Mouse (Mus musculus) kidney, adult 2 months (tissue): ENCODE measurements around the gene Pitx1. TPM values are rescaled to one million over a fixed set of nuclear protein-coding genes. Genes with fewer than 3 reads are reported as not detected.

Experiments
- DNase-seq: peaks from one replicate; pipeline ENCODE4 v3.0.0; 2021
- H3K27ac ChIP-seq: fragments of 200-500 bp; 2 replicates; pipeline ENCODE4 v1.5.1; 2012; ENCODE audit warnings: low read depth, low read length, control low read depth, inconsistent platforms; ENCODE audit not compliant: insufficient read depth
- H3K27me3 ChIP-seq: fragments of 200-500 bp; replicated peaks from 2 replicates; pipeline ENCODE4 v1.6.1; 2012; ENCODE audit warnings: mild to moderate bottlenecking, moderate library complexity, low read length, inconsistent platforms; ENCODE audit not compliant: control insufficient read depth, insufficient read depth
- H3K36me3 ChIP-seq: fragments of 200-500 bp; 2 replicates; pipeline ENCODE4 v1.6.1; 2012; ENCODE audit warnings: mild to moderate bottlenecking, moderate library complexity, low read length, inconsistent platforms; ENCODE audit not compliant: control insufficient read depth, insufficient read depth
- H3K4me1 ChIP-seq: fragments of 200-500 bp; 2 replicates; pipeline ENCODE4 v1.6.1; 2011; ENCODE audit warnings: low read length; ENCODE audit not compliant: control insufficient read depth, insufficient read depth
- H3K4me3 ChIP-seq: fragments of 200-500 bp; 2 replicates; pipeline ENCODE4 v1.5.1; 2011; ENCODE audit warnings: mild to moderate bottlenecking, low read depth, low read length, control low read depth; ENCODE audit not compliant: insufficient read depth
- CTCF ChIP-seq: fragments of 200-500 bp; conservative IDR thresholded peaks from 2 replicates; pipeline ENCODE4 v1.5.1; 2011; ENCODE audit warnings: low read depth, mild to moderate bottlenecking, control low read depth, low read length, moderate library complexity, mixed read lengths; ENCODE audit not compliant: insufficient read depth, insufficient read length
- POLR2A ChIP-seq: fragments of 200-500 bp; IDR thresholded peaks from one replicate; pipeline ENCODE4 v1.6.1; 2011; ENCODE audit warnings: low read depth, low read length, control low read depth
- WGBS: fragments of 180-500 bp; shearing (Covaris S2); methylation state at CpG from one replicate; pipeline ENCODE4 v1.1.7; 2018; 5-methylcytosine and 5-hydroxymethylcytosine counted together
- polyA plus RNA-seq: library from polyadenylated mRNA; depleted of rRNA; stranded (reverse); fragments of >200 nt; gene quantifications from 2 replicates; pipeline ENCODE4 v1.2.3, GENCODE M21; 2012; rRNA removed

Gene Pitx1
- polyA plus RNA-seq, 1 experiment = 0.03 TPM

DNA sequence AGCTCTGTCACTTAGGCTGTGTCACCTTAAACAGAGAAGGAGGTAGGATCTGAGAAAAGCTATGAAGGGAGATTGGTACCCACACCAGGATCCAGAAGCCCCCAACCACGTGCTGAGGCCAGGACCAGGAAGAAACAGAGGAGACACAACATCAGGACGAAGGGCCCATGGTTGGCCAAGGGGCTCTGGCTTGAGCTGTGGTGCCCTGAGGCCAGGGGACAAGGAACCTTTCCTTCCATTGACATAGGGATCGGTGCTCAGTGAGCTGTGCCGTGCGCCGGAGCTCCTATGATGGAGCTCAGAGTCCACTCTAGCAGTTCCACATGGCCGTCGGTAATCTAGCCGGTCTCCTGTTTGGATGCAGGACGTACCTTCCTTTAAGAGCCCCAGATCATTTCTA is 26.3 kb downstream of the Pitx1 start:
- TF ChIP-seq CTCF (no peak), POLR2A (no peak)
- Histone ChIP-seq H3K4me1 (no peaks in the 10 kb centered on the region), H3K4me3 (no peak overlapping the region), H3K36me3 (no peaks in the 10 kb centered on the region), H3K27me3 (no peaks in the 10 kb centered on the region), H3K27ac (no peak overlapping the region)
- WGBS = 85% methylated on average over 10 of the region's 10 CpGs
- DNase-seq = no peak

- no peak for DNase-seq
- H3K27ac ChIP-seq = no peak overlapping the region
- no peaks in the 10 kb centered on the region for H3K27me3 ChIP-seq
- TF ChIP-seq POLR2A = no peak
- 0 out of 2 replicates have a peak, but pooled peaks have one; percentile 0 for TF ChIP-seq CTCF
- WGBS = 72% methylated on average over 7 of the region's 7 CpGs
- H3K4me1 ChIP-seq = no peaks in the 10 kb centered on the region
- H3K4me3 ChIP-seq = no peak overlapping the region
- no peaks in the 10 kb centered on the region for H3K36me3 ChIP-seq
Measured at GRCm38 (mm10) chr13:55809041-55809623, 26.9 kb downstream of the Pitx1 start.

DNA sequence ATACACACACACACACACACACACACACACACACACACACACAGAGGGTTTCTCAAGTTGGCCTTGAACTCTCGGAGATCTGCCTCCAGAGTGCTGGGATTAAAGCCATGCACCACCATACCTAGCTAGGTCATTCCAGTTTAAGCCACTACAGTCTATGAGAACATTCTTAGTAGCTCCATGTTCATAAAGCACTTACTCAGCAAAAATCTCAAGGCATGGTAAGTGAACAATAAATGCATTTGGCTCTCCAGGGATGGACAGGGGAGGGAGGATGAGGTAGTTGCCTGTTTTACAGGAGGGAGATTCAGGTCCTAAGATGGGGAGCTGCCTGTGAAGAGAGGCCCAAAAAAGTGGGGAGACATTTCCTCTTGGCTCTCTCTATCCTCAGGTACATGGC is 32.0 kb downstream of the Pitx1 start:
- no peaks in the 10 kb centered on the region for H3K4me1 ChIP-seq

GRCm38 (mm10) chr13:55801246-55801645 is 34.7 kb downstream of the Pitx1 start:
- WGBS = 69% methylated on average over 2 of the region's 2 CpGs
- no peaks in the 10 kb centered on the region for H3K27me3 ChIP-seq
- H3K27ac ChIP-seq = no peak overlapping the region
- TF ChIP-seq POLR2A = no peak
- TF ChIP-seq CTCF = no peak
- no peak overlapping the region for H3K4me3 ChIP-seq
- no peaks in the 10 kb centered on the region for H3K4me1 ChIP-seq
- no peaks in the 10 kb centered on the region for H3K36me3 ChIP-seq
- no peak for DNase-seq

More for the DNA sequence above, 32.0 kb downstream of the Pitx1 start:
- Histone ChIP-seq H3K4me3 (no peak overlapping the region), H3K27me3 (no peaks in the 10 kb centered on the region), H3K36me3 (no peaks in the 10 kb centered on the region), H3K27ac (no peak overlapping the region)
- WGBS = 91% methylated on average over 1 of the region's 1 CpGs
- no peak for DNase-seq
- TF ChIP-seq CTCF (no peak), POLR2A (no peak)

DNA sequence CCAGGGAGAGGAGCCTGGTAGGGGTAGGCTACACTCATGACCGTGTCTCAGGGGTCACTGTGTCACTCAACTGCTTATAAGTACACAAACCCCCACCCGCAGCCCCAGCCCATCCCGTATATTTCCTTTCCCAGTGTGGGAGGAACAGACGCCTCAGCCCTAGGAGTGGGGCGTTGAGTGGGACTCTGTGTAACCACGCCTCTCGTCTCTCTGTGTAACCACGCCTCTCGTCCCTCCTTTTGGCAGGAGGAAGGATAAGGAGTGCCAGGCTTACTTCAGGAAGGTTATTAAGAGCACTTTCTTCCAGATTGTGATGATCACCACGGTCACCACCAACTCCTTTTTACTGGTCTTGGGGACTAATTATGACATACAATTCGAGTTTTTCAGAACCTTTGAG is 49.9 kb downstream of the Pitx1 start:
- 34% methylated on average over 11 of the region's 11 CpGs for WGBS
- H3K36me3 ChIP-seq = no peaks in the 10 kb centered on the region
- H3K4me3 ChIP-seq = no peak overlapping the region
- TF ChIP-seq CTCF (no peak), POLR2A (no peak)
- no peaks in the 10 kb centered on the region for H3K27me3 ChIP-seq
- H3K27ac ChIP-seq = no peak overlapping the region
- no peaks in the 10 kb centered on the region for H3K4me1 ChIP-seq
- peak; percentile 8 for DNase-seq

- DNase-seq = no peak
- Histone ChIP-seq H3K4me3 (no peak within 1 kb of the TSS), H3K27me3 (no peaks in the 10 kb centered on the region), H3K27ac (no peak within 1 kb of the TSS), H3K4me1 (no peaks in the 10 kb centered on the region), H3K36me3 (no peaks in the 10 kb centered on the region)
- TF ChIP-seq CTCF (no peak), POLR2A (no peak)
- 97% methylated on average over 3 of the region's 3 CpGs for WGBS
Measured at GRCm38 (mm10) chr13:55784268-55784667, 51.7 kb downstream of the Pitx1 start, which contains the start of gene Catsper3. Catsper3 (plus strand) TSS chr13:55784568.

DNA sequence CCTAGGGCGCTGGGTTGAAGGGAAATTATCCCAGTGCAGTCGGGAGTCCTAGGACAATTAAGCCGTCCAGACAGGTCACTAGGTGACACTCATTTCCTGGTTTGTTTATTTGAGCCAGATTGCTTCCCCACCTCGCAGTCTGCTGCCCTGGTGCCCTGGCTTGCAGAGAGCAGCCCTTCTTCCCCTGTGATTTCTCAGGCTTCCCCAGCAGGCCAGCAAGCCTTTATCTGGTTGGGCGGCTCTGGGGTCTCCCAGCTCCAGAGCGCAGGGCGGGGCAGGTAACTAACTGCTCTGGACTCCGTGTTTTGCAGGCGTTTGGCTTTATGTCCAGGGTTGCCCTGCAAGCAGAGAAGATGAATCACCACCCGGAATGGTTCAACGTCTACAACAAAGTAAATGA is 60.9 kb downstream of the Pitx1 start:
- TF ChIP-seq CTCF = no peak
- no peak for TF ChIP-seq POLR2A

More for the DNA sequence above, 60.9 kb downstream of the Pitx1 start:
- Histone ChIP-seq H3K36me3 (peaks cover 1% of the 10 kb centered on the region; the same call in 1 of the 2 replicates), H3K4me1 (no peaks in the 10 kb centered on the region), H3K27me3 (no peaks in the 10 kb centered on the region), H3K27ac (no peak overlapping the region), H3K4me3 (no peak overlapping the region)
- DNase-seq = no peak
- WGBS = 42% methylated on average over 11 of the region's 11 CpGs

Other genes with a start within 250 kb of the Pitx1 start
- 15.0 and 15.7 TPM in 2 replicates for gene B4galt7, start 236.3 kb downstream of the Pitx1 start, polyA plus RNA-seq
- 21.4 and 26.6 TPM in 2 replicates for gene Caml, start 213.2 kb downstream of the Pitx1 start, polyA plus RNA-seq
- 12.3 and 13.0 TPM in 2 replicates for gene Ddx46, start 201.2 kb downstream of the Pitx1 start, polyA plus RNA-seq
- 28.7 and 32.7 TPM in 2 replicates for gene B230219D22Rik, start 143.1 kb downstream of the Pitx1 start, polyA plus RNA-seq
- gene Txndc15, start 121.5 kb downstream of the Pitx1 start, polyA plus RNA-seq = 47.7 and 52.2 TPM in 2 replicates
- 64.0 and 81.4 TPM in 2 replicates for gene Pcbd2, start 108.8 kb downstream of the Pitx1 start, polyA plus RNA-seq
- 0.19 and 0.30 TPM in 2 replicates for gene Catsper3, start 51.6 kb downstream of the Pitx1 start, polyA plus RNA-seq